Mouse (Mus musculus) yolk sac, embryonic 10.5 days (tissue): ENCODE results near the gene Zc3hav1.
"Not testable (repeated sequence)": the region's sequence is repeated elsewhere in the genome, so short reads cannot be mapped to it uniquely, and the experiment has no call there.

ENCODE experiments used
- DNase-seq: peaks from one replicate; pipeline ENCODE4 v3.0.0-alpha.2; 2017; ENCODE audit warnings: low spot score

Gene Zc3hav1

DNA sequence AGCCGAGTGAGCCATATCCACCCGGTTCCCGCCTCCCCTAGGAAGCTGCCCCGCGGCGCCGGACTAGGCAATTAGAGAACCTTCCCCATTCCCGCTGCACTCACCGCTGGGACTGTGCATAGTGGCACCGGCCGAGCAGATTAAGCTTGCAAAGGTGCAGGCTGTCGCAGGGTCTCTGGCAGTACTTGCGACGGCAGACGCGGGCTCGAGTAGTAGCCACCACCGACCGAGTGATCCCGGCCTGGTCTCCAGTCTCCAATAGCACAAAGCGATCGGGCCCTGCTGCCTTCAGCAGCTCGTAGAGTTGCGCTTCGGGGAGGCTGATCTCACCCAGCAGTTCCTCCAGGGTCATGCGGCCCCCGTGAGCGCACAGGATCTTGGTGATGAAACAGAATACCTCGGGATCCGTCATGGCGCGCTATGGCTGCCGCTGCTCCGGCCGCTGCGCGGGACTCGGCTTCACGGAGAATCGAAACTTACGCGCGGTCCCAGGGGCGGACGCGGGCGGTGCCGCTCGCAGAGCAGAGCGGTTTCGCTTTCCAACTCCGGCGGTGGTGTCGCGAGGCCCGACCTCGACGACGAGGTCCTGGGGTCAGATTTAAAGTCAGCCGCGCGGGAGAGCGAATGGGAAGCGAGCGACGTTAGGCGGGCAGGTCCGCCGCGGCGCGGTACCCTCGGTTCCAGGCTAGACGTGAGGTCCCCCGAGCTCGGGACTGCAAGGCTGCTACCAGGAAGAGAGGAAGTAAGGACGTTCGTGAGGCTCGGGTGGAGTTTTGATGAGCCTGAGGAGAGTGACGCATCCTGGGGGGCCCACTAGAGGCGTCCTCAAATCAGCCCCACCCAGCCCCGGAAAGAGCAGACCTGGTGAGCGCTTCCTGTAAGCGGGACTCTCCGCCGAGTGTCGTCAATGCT is at the start of gene Zc3hav1:
Gene Zc3hav1 (minus strand): TSS at position 793 of the 912 bp plus-strand sequence.
- peak; percentile 84 for DNase-seq

DNA sequence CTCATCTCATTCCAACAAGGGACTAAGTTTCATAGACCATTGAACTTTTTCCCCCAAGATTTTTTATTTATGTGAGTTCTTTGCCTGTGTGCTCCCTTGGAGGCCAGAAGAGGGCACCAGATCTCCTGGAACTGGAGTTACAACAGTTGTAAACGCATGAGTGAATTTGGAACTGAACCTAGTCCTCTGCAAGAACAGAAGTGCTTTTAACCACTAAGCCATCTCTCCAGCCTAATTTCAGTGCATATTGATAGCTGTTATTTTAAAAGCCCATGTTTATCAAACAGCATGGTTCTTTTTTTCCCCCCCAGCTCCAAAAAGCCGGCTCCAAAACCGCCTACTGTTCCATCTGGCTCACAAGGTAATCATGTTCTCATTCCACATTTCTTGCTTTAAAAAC is 35.3 kb upstream of the Zc3hav1 start:
- no peak for DNase-seq

DNA sequence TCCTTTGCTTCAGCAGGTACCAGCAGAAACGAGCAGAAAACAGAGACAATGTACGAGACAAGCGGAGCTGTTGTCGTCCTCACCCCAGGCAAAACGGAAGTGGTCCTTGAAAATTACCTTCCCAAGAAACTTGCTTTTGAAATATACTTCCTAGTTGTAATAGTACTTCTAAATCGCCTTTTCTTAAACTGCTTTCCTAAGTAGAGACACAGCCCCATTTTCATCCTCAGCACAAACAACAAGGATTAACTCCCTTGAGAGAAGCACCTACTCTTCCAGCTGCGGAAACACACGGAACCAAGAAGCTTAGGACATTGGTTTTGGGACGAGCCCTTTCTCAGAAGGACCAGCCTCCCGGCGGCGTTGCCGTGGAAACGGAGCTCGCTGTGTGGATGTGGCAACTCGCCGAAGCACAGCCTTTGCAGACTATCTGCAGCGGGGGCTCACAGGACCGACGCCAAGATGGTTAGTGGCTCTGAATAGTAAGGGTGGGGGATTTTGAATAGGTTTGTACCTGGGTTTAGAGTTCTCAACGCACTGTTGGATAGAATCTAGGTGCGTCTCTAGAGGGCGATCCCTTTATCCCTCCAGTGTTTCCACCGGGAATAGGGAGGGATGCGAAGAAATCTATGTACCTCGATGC is 26.8 kb upstream of the Zc3hav1 start, which contains the start of gene Ttc26:
Gene Ttc26 (plus strand): TSS at position 341 of the 643 bp plus-strand sequence.
- peak; percentile 86 for DNase-seq

DNA sequence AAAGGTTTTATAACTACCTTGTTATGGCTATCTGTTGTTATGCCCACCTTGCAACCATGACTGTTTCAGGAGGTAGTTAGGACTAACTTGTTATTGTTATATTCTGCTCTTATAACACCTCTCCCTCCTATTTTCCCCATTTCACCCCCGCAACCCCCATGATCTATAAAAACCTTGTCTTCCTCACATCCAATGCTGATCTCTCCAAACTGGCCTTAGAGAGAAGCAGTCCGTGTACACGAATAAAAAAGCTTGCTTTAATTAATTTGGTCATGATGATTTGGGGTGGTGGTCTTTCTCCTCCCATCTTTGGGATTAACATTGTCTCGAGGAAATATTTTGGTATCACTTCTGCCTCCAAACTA is 26.3 kb upstream of the Zc3hav1 start:
- no peak for DNase-seq

DNA sequence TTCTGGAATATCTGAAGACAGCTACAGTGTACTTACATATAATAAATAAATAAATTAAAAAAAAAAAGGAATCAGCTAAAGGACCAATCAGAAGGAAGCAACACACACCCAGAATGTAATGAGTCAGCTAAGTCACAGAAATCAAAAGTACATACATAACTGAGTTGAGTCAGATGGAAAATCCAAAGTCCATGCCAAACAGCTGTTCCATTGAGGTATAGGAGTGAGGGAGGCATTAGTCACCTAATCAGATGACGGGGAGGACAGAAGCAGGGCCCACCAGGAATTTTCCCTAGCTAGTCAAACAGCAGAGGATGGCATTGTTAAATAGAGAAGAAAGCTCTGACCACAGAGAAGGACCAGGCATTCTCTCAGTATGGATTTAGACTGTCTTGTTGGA is 19.9 kb upstream of the Zc3hav1 start:
- no peak for DNase-seq

DNA sequence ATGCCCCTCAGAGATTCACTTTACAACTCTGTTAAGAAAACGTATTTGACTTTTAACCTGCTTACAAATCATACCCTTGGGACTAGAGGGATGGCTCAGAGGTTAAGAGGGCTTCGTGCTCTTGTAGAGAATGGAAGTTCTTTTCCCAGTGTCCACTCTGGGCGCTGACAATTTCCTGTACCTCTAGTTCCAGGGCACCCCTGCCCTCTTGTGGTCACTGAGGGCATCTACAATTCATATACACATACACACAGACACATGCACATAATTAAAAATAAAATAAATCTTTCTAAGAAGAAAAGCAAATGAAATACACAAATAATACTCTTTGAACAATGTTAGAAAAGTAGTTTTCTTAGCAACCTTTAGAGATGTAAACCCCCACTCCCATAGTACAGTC is 15.5 kb upstream of the Zc3hav1 start:
- no peak for DNase-seq

DNA sequence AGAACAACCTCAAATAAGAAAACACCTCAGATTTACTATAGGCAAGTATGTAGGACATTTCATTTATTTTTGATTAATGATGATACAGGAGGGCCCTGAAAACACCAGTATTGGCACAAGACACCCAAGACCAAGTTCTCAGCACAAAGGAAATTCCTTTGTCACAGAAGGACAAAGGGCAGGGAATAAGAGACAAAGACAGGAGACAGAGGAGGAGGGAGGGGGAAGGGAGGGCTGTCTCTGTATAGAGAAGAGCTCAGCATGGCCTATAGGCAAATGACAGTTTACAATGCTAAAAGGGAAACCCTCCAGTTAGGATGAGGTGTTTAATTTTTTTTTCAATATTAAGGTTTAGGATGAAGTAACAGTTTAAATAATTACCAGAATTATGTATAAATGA is 9.7 kb upstream of the Zc3hav1 start:
- DNase-seq = no peak

DNA sequence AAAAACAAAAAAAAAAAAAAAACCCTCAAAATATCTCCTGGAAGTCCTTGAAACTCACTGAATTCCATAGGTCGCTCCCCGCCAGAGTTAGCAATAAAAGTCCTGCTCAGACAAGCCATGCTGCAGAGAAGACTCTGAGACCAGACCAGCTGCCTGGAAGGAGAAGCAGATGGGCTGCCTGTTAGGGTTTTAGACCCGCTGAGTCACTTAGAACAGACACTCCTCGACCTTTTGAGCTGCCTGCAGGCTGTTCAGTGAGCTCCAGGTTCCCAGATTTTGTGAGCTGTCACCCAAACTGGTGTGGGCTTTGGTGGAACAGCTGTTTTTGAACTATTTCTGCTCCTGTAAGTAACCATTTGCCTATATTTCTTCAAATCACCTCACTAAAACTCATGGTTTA is 9.0 kb upstream of the Zc3hav1 start:
- peak; percentile 17 for DNase-seq

DNA sequence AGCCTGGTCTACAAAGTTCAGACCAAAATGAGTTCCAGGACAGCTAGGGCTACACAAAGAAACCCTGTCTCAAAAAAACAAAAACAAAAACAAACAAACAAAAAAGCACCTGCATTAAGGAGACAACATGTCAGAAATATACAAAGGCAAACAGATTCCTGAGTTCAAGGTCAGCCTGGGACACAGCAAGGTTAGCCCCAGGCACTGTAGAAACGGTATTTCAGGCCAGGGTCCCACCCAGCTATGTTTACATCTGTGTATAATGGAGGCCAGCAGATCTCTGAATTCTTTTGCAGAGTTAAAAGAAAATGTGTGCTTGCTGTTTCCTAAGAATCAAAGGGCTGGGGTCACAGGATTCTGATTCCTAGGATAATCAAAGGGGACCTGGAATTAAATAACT is 7.5 kb upstream of the Zc3hav1 start:
- DNase-seq = no peak

DNA sequence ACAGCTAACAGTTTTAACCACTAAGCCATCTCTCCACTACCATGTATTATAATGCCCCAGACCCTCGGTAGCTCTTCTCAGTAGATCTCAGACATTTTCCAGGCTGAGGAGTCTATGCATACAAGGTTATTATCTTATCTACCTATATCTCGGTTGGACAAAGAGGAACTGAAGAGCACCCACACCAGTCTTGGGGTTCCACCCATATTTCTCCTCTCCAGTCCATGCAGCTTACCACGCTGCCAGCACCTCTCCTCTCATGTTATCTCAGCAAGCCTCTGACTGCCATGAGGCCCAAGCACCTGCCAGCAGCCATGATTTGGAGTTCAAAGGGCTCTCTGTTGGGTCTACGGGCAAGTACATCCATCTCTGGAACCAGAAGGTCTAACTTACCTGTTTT is 6.7 kb upstream of the Zc3hav1 start:
- no peak for DNase-seq

DNA sequence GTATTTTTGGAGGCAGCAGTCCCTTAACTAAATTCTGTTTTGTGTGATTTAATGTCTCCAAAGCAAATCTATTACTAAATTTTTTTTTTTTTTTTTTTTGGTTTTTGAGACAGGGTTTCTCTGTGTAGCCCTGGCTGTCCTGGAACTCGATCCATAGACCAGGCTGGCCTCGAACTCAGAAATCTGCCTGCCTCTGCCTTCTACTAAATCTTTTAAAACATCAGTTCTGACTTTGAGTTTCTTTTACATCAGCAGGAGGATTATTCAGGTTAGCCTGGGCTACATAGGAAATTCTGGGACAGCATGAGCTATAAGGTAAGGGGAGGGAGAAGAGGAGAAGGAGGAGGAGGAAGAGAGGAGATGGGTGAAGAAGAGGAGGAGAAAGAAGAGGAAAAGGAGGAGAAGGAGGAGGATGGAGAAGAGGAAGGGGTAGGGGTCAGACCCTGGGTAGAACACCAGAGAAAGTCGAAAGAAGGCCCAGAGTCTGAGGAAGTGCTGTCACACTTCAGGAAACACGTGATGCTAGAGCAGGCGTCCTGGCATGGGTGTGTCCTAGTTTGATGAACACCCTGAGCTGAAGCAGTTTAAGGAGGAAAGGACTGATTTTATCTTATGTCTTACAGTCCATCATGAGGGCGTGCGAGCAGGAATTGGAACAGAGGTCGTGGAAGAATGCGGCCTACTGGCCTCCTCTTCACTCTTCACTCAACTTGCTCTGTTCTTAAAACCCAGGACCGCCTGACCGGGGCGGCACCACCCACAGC is 5.5 kb upstream of the Zc3hav1 start:
- no peak for DNase-seq

DNA sequence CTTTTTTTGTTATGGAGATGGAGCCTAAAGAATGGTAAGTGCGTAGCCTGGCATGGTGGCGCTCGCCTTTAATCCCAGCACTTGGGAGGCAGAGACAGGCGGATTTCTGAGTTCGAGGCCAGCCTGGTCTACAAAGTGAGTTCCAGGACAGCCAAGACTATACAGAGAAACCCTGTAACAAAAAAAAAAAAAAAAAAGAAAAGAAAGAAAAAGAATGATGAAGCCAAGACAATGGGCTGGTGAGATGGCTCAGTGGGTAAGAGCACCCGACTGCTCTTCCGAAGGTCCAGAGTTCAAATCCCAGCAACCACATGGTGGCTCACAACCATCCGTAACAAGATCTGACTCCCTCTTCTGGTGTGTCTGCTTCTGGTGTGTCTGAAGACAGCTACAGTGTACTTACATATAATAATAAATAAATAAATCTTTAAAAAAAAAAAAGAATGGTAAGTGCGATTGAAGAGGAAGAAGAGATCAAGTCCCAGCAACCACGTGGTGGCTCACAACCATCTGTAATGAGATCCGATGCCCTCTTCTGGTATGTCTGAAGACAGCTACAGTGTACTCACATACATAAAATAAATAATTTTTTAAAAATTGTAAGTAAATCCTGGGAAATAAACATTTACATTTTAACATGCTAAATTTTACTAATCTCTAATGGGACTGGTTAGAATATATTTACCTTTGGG is 4.8 kb upstream of the Zc3hav1 start:
- not testable (repeated sequence) for DNase-seq

DNA sequence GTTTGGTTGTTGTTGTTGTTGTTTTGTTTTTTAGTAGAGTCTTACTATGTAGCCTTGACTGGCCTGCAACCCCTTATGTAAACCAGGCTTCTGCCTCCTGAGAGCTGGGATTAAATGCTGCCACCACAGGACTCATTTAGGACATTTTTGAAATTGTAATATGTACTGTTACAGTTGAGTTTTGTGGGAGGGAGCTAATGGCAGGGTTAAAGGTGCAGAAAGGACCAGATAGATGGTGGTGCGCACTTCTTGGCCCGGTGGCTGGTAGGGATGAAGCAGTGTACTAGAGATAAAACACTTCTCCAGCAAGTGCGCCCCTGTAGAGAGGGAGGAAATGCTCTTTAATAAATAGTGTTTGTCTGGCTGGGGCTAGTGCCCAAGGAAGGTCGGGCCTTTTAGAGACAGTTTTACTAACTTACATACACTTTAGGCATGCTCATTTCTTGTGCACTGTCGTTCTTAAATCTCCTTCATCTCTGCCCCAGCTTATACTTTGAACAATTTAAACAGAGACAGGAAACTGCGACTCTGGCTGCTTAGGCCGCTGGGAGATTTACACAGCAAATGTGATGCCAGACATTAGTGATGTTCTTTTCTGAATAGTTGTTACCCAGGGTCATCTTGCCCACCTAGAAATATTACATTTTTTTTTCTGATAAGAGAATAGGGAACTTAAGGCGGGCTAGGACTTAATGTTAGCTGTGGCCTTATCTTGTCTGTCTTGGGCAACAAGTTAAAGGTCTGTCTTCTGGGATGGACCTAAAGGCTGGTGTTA is 4.0 kb upstream of the Zc3hav1 start:
- DNase-seq = no peak

DNA sequence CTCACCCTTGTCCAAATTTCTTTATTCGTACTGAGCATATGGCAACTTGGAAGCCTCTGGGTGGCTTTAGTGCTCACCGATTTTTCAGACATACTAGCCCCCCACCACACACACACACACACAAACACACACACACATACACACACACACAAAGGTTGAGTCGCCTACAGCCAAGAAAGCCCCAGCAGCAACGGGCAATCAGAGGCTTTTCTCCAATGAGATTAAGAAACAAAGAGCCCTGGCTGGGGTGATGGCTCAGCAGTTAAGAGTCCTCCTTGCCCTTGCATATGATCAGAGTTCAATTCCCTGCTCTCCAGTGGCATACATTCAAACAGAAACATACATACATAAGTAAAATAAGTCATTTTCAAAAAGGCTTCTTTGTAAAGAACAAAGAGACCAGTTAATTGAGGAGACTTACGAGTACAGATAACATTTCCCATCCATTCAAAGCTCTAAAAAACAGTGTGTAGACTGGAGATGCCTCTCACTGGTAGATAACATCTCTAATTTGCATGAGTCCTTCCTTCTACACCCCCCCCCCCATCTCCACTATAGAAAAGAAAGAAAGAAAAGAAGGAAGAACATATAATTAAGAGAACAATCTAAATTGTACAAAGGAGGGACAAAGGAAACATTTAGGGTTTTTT is 3.3 kb upstream of the Zc3hav1 start:
- DNase-seq = no peak

DNA sequence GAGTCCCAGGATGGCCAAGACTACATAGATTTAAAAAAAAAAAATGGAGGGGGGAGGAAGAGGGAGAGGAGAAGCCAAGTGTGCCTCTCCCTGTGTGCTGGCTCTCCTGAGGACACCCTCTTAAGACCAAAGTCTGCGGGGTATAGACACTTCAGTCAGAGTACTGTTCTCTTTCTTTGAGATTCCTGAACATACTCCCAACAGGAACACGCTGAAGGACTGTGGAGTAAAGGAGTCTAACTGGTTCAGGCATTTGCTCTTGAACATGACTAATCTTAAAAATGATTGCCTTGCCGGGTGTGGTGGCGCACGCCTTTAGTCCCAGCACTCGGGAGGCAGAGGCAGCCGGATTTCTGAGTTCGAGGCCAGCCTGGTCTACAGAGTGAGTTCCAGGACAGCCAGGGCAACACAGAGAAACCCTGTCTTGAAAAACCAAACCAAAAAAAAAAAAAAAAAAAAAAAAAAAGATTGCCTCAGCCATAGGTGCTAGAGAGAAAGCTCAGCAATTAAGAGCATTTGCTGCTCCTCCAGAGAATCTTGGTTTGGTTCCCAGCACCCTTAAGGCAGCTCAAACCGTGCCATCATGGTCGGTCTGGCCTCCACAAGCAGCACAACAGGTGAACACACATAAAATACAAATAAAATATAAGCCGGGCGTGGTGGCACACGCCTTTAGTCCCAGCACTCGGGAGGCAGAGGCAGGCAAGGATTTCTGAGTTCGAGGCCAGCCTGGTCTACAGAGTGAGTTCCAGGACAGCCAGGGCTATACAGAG is 2.4 kb upstream of the Zc3hav1 start:
- DNase-seq = not testable (repeated sequence)

DNA sequence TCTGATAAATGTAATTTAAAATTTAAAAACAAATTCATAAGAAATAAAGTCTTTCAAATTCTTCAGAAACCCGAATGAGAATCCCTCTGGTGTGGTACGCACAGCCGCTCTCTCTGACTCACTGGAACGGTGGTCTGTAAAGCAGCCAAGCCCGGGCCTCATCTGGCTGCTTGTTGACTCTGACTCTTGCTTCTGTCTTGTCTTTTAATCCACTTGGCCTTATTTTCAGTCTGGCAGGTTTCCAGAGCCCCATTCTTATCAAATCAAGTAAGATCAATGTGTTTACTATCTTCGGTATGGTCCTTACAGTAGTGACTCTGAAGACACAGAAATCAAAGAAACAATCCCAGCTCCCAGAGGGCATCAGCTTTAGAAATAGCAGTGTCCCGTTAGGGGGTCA is 1.5 kb upstream of the Zc3hav1 start:
- DNase-seq = peak; percentile 44

DNA sequence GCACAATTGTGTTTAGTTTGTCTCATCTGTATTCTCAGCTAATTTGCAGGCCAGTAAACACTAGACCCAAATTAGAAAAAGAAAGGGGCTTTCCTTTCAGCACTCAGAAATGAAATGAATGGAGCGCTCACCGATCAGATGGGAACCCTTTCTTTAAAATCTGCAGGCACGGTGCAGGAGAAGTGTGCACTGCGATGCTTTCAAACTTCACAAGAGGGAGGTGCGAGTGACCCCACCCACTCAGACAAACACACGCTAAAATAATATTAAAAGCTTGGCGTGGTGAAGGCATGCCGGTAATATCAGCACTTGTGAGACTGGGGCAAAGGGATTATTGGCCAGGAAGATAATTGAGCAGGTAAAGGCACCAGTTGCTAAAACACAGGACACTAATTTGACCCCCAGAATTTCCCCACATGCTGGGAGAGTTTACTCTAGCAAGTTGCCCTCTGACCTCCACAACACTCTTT is 986 bp upstream of the Zc3hav1 start:
- no peak for DNase-seq

DNA sequence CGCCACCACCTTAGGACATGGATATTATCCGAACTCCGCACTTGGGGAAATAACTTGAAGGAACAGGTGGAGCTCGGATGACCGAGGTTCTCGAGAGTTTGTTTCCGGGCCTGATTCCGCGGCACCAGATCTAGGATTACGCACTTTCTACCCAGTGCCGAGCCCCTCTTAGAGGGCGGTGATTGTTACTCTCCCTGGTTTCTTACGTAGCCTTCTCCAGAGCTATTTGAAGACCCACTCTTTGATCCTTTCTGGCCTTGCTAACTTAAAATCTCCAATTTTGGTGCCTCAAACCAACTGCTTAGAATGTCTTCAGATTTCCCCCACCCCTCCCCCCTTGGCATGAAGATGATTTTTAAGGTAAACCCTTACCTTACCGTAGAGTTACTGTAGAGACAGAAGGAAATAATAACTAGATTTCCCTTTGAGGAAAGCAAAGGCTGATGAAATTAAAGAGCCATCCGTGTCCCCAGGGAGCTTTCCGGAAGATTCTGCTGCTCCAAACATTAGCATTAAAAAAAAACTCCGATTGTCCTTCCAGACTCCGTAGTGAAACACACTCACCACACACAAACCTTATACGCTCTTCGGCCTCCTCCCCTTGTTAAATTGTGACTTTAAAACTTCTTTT is 435 bp upstream of the Zc3hav1 start:
- no peak for DNase-seq

DNA sequence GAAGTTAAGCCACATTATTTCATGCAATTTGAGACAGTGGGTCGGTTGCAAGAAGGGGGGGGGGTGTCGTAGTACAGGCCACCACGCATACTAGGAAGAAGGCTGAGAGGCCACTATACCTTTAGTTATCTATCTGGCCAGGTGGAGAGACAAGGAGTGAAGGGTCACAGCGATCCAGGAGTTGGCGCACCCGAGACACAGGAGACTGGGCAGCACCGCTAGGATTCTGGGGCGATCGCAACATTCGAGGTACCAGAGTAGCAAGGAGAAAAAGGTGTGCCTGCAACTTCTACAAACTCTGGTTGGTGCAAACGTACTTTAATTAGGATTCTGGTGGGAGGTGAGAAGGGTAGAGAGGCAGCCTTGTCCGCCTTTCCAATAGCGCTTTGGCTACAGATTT is 1.2 kb downstream of the Zc3hav1 start:
- no peak for DNase-seq
